ENCODE assay signal across 8 mouse cellular contexts in the genomic region with DNA sequence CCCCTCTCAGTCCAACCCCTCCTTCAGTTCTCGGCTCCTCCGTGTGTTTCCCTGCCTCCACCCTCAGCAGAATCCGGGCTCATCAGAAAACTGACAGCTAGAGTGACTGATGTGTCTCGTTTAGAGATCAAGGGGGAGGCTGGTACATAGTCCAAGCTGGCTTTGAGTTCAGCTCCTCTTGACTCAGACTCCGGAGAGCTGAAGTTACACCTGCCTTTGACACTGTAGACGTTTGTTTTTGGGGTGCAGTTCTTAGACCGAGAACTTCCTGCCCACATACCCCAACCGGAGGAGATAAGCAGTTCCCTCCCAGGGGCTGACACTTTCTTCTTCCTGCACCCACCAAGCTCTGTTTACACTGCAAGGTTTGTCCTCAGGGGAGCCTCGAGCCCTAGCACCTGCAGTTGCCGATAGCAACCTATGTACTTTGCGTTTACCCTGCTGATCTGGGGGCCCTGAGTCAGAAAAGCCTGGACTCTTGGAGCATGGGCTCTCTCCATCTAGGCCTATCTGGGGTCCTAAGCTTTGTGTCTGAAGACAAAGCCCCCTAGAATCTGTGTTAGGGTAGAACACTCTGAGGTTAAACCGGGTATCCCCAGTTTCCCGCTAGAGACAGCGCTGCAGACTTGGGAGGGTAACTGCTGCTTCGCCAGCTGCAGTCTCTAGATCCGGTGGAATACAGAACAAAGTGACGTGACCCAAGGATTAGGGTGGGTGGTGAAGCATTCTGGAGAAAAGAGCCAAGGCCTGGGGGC. TPM values are rescaled to one million over a fixed set of nuclear protein-coding genes. Genes with fewer than 3 reads are reported as not detected.
DNase-seq lines count a peak whose midpoint lies in the region; ATAC-seq lines count a peak whose summit lies in the region.

No protein-coding gene starts in this region.

- peak overlapping the region; percentile 98 for H3K4me2 ChIP-seq in heart, embryonic 14.5 days (ENCODE audit: low read length)

- no peak; the same call in 1 of the 2 replicates for ATAC-seq in heart, embryonic 14.5 days (ENCODE audit: insufficient number of reproducible peaks, insufficient read depth, low FRiP score, low read depth)
- peak; percentile 46 for ATAC-seq in megakaryocyte-erythroid progenitor cell, adult 5-6 weeks (replicated peaks; ENCODE audit: low FRiP score, low TSS enrichment, poor library complexity, severe bottlenecking)

- H3K36me3 ChIP-seq in heart, embryonic 14.5 days (ENCODE audit: control insufficient read depth, insufficient read depth, low read length), result no peaks in the 10 kb centered on the region

- peak overlapping the region; percentile 71 for H3K4me3 ChIP-seq in brown adipose tissue, adult 24 weeks (ENCODE audit: insufficient read depth, low read depth, low read length)
- H3K4me3 ChIP-seq in heart, embryonic 14.5 days (ENCODE audit: control insufficient read depth in 1 of 2, insufficient read depth in 1 of 2, low read depth in 1 of 2, low read length in 2 of 2), result peak overlapping the region; percentile 56 to 80

- peak overlapping the region; percentile 54 for H3K27ac ChIP-seq in brown adipose tissue, adult 24 weeks (replicated peaks; ENCODE audit: low read depth, low read length)
- no peak overlapping the region for H3K27ac ChIP-seq in heart, embryonic 14.5 days (replicated peaks in 1 of 2; ENCODE audit: control insufficient read depth in 1 of 2, insufficient read depth in 1 of 2, low read depth in 2 of 2, low read length in 2 of 2)

- WGBS in heart, embryonic 14.5 days, result 5% methylated on average over 17 of the region's 17 CpGs

- no peaks in the 10 kb centered on the region for H3K9me3 ChIP-seq in heart, embryonic 14.5 days (ENCODE audit: control insufficient read depth, low read length)

- no peaks in the 10 kb centered on the region for H3K27me3 ChIP-seq in heart, embryonic 14.5 days (ENCODE audit: control insufficient read depth, insufficient read depth, low read length)

- DNase-seq in CD8-positive naive resting alpha-beta T cell, adult 2 months (ENCODE audit: low read depth in 2 of 2, low spot score in 2 of 2), result peak; percentile 78 to 79
- peak; percentile 46 to 77 for DNase-seq in kidney, postnatal 25 days
- DNase-seq in spleen, postnatal 4 days (ENCODE audit: low spot score in 2 of 2), result peak; percentile 67 to 82
- no peak for DNase-seq in layer of hippocampus, adult 8-10 months (ENCODE audit: low spot score in 2 of 2)
- no peak for DNase-seq in cerebellum, postnatal 4 days (ENCODE audit: low spot score in 2 of 2)

- peaks cover 21% of the 10 kb centered on the region for H3K4me1 ChIP-seq in brown adipose tissue, adult 24 weeks (ENCODE audit: control insufficient read depth, insufficient read depth, insufficient read length, low read length)
- peaks cover 17 to 27% of the 10 kb centered on the region in 2 experiments for H3K4me1 ChIP-seq in heart, embryonic 14.5 days (ENCODE audit: control insufficient read depth in 2 of 2, insufficient read depth in 2 of 2, low read length in 2 of 2)

- H3K9ac ChIP-seq in heart, embryonic 14.5 days (ENCODE audit: low read length), result peak overlapping the region; percentile 67

RNA-seq across cellular contexts. Expression of a gene that starts 1.1 kb away (rescaled TPM):
- 95.0 and 102 TPM in 2 replicates for polyA plus RNA-seq in brown adipose tissue, adult 24 weeks (2012; ENCODE audit: insufficient read depth, insufficient read length, missing spikeins)
- polyA plus RNA-seq in heart, embryonic 14.5 days (2014; fragmentation: Nextera tagmentation; extraction: Ambion mirVana), result 8.4 and 11.6 TPM in 2 replicates
- 90.4 and 97.4 TPM in 2 replicates for total RNA-seq in megakaryocyte-erythroid progenitor cell, adult 5-6 weeks (2014; fragmentation: Nextera tagmentation)
- 66.9 and 69.4 TPM in 2 replicates for total RNA-seq in megakaryocyte-erythroid progenitor cell, adult 5-6 weeks (2017)
- total RNA-seq in layer of hippocampus, adult 8-10 months (2022), result 10 to 100 TPM; 26.4 to 33.7 (median 28.2) TPM

RNA-seq across cellular contexts. Expression of a gene that starts 21.9 kb away (rescaled TPM):
- not detected in 2 replicates for polyA plus RNA-seq in brown adipose tissue, adult 24 weeks (2012; ENCODE audit: insufficient read depth, insufficient read length, missing spikeins)
- not detected in 2 replicates for polyA plus RNA-seq in heart, embryonic 14.5 days (2014; fragmentation: Nextera tagmentation; extraction: Ambion mirVana)
- total RNA-seq in megakaryocyte-erythroid progenitor cell, adult 5-6 weeks (2014; fragmentation: Nextera tagmentation), result not detected in 2 replicates
- total RNA-seq in megakaryocyte-erythroid progenitor cell, adult 5-6 weeks (2017), result not detected in 2 replicates
- not detected for total RNA-seq in layer of hippocampus, adult 8-10 months (2022)

RNA-seq across cellular contexts. Expression of a gene that starts 58.9 kb away (rescaled TPM):
- polyA plus RNA-seq in brown adipose tissue, adult 24 weeks (2012; ENCODE audit: insufficient read depth, insufficient read length, missing spikeins), result 125 and 136 TPM in 2 replicates
- polyA plus RNA-seq in heart, embryonic 14.5 days (2014; fragmentation: Nextera tagmentation; extraction: Ambion mirVana), result 26.6 and 27.4 TPM in 2 replicates
- 10.7 and 20.5 TPM in 2 replicates for total RNA-seq in megakaryocyte-erythroid progenitor cell, adult 5-6 weeks (2014; fragmentation: Nextera tagmentation)
- total RNA-seq in megakaryocyte-erythroid progenitor cell, adult 5-6 weeks (2017), result 37.2 and 43.1 TPM in 2 replicates
- 10 to 100 TPM; 56.6 to 61.9 (median 58.1) TPM for total RNA-seq in layer of hippocampus, adult 8-10 months (2022)

Comparison
In these comparisons a context has a peak if more than half of its experiments do, and no peak if none do; other contexts are left out.
1. DNase-seq: peak in CD8-positive naive resting alpha-beta T cell, adult 2 months (2 of 2), kidney, postnatal 25 days (2 of 2) and spleen, postnatal 4 days (2 of 2); none in layer of hippocampus, adult 8-10 months (0 of 2) and cerebellum, postnatal 4 days (0 of 2).